Mouse (Mus musculus) neural tube, embryonic 14.5 days (tissue): ENCODE data around the gene Wdfy1. TPM values are rescaled to one million over a fixed set of nuclear protein-coding genes. Genes with fewer than 3 reads are reported as not detected.

Experiments
- ATAC-seq: fragments of 200-750 bp; cut with Nextera tagmentation; 2 replicates; pipeline ENCODE4 v1.8.0; 2017; ENCODE audit warnings: low read depth, mild to moderate bottlenecking, moderate TSS enrichment, moderate library complexity
- H3K27ac ChIP-seq: fragments of 300-500 bp; sonication (generic); 2 replicates; pipeline ENCODE4 v1.5.1; 2014; ENCODE audit warnings: low read depth, mild to moderate bottlenecking, control low read depth, low read length, moderate library complexity, mixed read lengths
- H3K27me3 ChIP-seq: fragments of 300-500 bp; sonication (generic); 2 replicates; pipeline ENCODE4 v1.6.1; 2014; ENCODE audit warnings: low read length; ENCODE audit not compliant: control insufficient read depth, insufficient read depth
- H3K36me3 ChIP-seq: fragments of 300-500 bp; sonication (generic); 2 replicates; pipeline ENCODE4 v1.6.1; 2014; ENCODE audit warnings: low read length, mixed read lengths; ENCODE audit not compliant: control insufficient read depth, insufficient read depth
- H3K4me1 ChIP-seq: fragments of 300-500 bp; sonication (generic); 2 replicates; pipeline ENCODE4 v1.6.1; 2014; ENCODE audit warnings: low read length; ENCODE audit not compliant: control insufficient read depth, insufficient read depth
- H3K4me2 ChIP-seq: fragments of 300-500 bp; sonication (generic); 2 replicates; pipeline ENCODE4 v1.6.1; 2014; ENCODE audit warnings: mild to moderate bottlenecking, low read depth, low read length, control low read depth
- H3K4me3 ChIP-seq: fragments of 300-500 bp; sonication (generic); 2 replicates; pipeline ENCODE4 v1.5.1; 2014; ENCODE audit warnings: low read depth, low read length, control low read depth, mixed read lengths
- H3K9ac ChIP-seq: fragments of 300-500 bp; sonication (generic); replicated peaks from 2 replicates; pipeline ENCODE4 v1.6.1; 2014; ENCODE audit warnings: low read depth, mild to moderate bottlenecking, control low read depth, low read length, mixed read lengths
- H3K9me3 ChIP-seq: fragments of 300-500 bp; sonication (generic); 2 replicates; pipeline ENCODE4 v1.6.1; 2016; ENCODE audit warnings: low read length; ENCODE audit not compliant: control insufficient read depth
- WGBS: fragments of 180-500 bp; shearing (Covaris S2); extraction: QIAGEN DNeasy Blood & Tissue Kit; methylation state at CpG from one replicate; pipeline ENCODE4 v1.1.7; 2014; 5-methylcytosine and 5-hydroxymethylcytosine counted together
- polyA plus RNA-seq: library from polyadenylated mRNA; unstranded; fragments of >200 nt; fragmentation: Nextera tagmentation; extraction: Ambion mirVana; gene quantifications from 2 replicates; pipeline ENCODE4 v1.2.1, GENCODE M21; 2014

The Wdfy1 gene
- polyA plus RNA-seq, 1 experiment from 2014 or later, result 109 TPM

- H3K36me3 ChIP-seq, result no peaks in the 10 kb centered on the region
- 87% methylated on average over 4 of the region's 4 CpGs for WGBS
- H3K9ac ChIP-seq, result no peak overlapping the region
- H3K9me3 ChIP-seq, result no peaks in the 10 kb centered on the region
- H3K4me2 ChIP-seq, result no peak overlapping the region
- H3K27me3 ChIP-seq, result no peaks in the 10 kb centered on the region
- ATAC-seq, result no peak
- H3K4me1 ChIP-seq, result no peaks in the 10 kb centered on the region
- no peak overlapping the region for H3K4me3 ChIP-seq
- H3K27ac ChIP-seq, result no peak overlapping the region
Observed at GRCm38 (mm10) chr1:79664911-79665310, 111.0 kb downstream of the Wdfy1 start.

- no peak overlapping the region for H3K9ac ChIP-seq
- no peaks in the 10 kb centered on the region for H3K36me3 ChIP-seq
- no peaks in the 10 kb centered on the region for H3K9me3 ChIP-seq
- no peak overlapping the region for H3K27ac ChIP-seq
- H3K4me1 ChIP-seq, result no peaks in the 10 kb centered on the region
- no peaks in the 10 kb centered on the region for H3K27me3 ChIP-seq
- no peak overlapping the region for H3K4me3 ChIP-seq
- WGBS, result 91% methylated on average over 7 of the region's 7 CpGs
- no peak for ATAC-seq
- no peak overlapping the region for H3K4me2 ChIP-seq
Observed at GRCm38 (mm10) chr1:79659598-79659997, 116.3 kb downstream of the Wdfy1 start.

- 63% methylated on average over 1 of the region's 1 CpGs for WGBS
- no peaks in the 10 kb centered on the region for H3K9me3 ChIP-seq
- ATAC-seq, result no peak
Observed at GRCm38 (mm10) chr1:79657411-79657810, 118.5 kb downstream of the Wdfy1 start.

GRCm38 (mm10) chr1:79655819-79656555 is 120.0 kb downstream of the Wdfy1 start:
- Histone ChIP-seq H3K9ac (no peak overlapping the region), H3K36me3 (no peaks in the 10 kb centered on the region), H3K4me2 (no peak overlapping the region), H3K4me3 (no peak overlapping the region), H3K27ac (no peak overlapping the region), H3K27me3 (no peaks in the 10 kb centered on the region), H3K9me3 (no peaks in the 10 kb centered on the region), H3K4me1 (no peaks in the 10 kb centered on the region)
- no peak for ATAC-seq
- 77% methylated on average over 4 of the region's 4 CpGs for WGBS

More at GRCm38 (mm10) chr1:79657411-79657810, 118.5 kb downstream of the Wdfy1 start:
- Histone ChIP-seq H3K4me2 (no peak overlapping the region), H3K4me3 (no peak overlapping the region), H3K27me3 (no peaks in the 10 kb centered on the region), H3K27ac (no peak overlapping the region), H3K9ac (no peak overlapping the region), H3K4me1 (no peaks in the 10 kb centered on the region), H3K36me3 (no peaks in the 10 kb centered on the region)

- H3K9ac ChIP-seq, result no peak overlapping the region
- 100% methylated on average over 2 of the region's 2 CpGs for WGBS
Observed at GRCm38 (mm10) chr1:79654948-79655347, 121.0 kb downstream of the Wdfy1 start.

More at GRCm38 (mm10) chr1:79654948-79655347, 121.0 kb downstream of the Wdfy1 start:
- no peaks in the 10 kb centered on the region for H3K4me1 ChIP-seq
- no peak overlapping the region for H3K4me3 ChIP-seq
- H3K9me3 ChIP-seq, result no peaks in the 10 kb centered on the region
- no peaks in the 10 kb centered on the region for H3K27me3 ChIP-seq
- no peaks in the 10 kb centered on the region for H3K36me3 ChIP-seq
- no peak overlapping the region for H3K27ac ChIP-seq
- H3K4me2 ChIP-seq, result no peak overlapping the region
- ATAC-seq, result no peak

Other genes with a start within 250 kb of the Wdfy1 start
- 0.29 TPM in 1 of 2 replicates, not detected in the other for gene Ap1s3, start 104.2 kb downstream of the Wdfy1 start, polyA plus RNA-seq
- 36.5 and 42.1 TPM in 2 replicates for gene Mrpl44, start 125 bp downstream of the Wdfy1 start, polyA plus RNA-seq
- 342 and 406 TPM in 2 replicates for gene Serpine2, start 85.0 kb upstream of the Wdfy1 start, polyA plus RNA-seq